Mouse (Mus musculus): ENCODE results near the gene Cldn1. TPM values are rescaled to one million over a fixed set of nuclear protein-coding genes. Genes with fewer than 3 reads are reported as not detected.

Cldn1 gene
- total RNA-seq, 2 experiments from 2014 or later = 9.8 to 10.4 TPM

Other genes with a start within 250 kb of the Cldn1 start
- gene Cldn16, start 91.3 kb upstream of the Cldn1 start, total RNA-seq (2021) = not detected
- gene Tmem207, start 154.9 kb upstream of the Cldn1 start, total RNA-seq (2021) = not detected
- 10 to 100 TPM in 1 of 2 experiments, 1 to 10 TPM in 1; 5.0 to 17.6 TPM for gene Il1rap, start 209.9 kb upstream of the Cldn1 start, total RNA-seq (2021)